Comparison of ENCODE assay signal across 7 mouse cellular contexts in genomic region chr15:8659483-8659971, GRCm38 (mm10). TPM values are rescaled to one million over a fixed set of nuclear protein-coding genes. Genes with fewer than 3 reads are reported as not detected.
DNase-seq lines count a peak whose midpoint lies in the region; ATAC-seq and TF ChIP-seq lines count a peak whose summit lies in the region.

No protein-coding gene starts in this region.

- DNase-seq in layer of hippocampus, adult 2 months (ENCODE audit: low spot score in 2 of 2) = peak; percentile 28 to 47
- no peak for DNase-seq in layer of hippocampus, adult 9-10 months (ENCODE audit: low spot score)
- DNase-seq in hindbrain, embryonic 10.5 days (ENCODE audit: low spot score) = peak; percentile 48
- peak; percentile 71 for DNase-seq in neural tube, embryonic 11.5 days (ENCODE audit: low spot score)
- DNase-seq in testis, postnatal 10 days (ENCODE audit: low spot score) = no peak

- no peaks in the 10 kb centered on the region for H3K27me3 ChIP-seq in embryonic facial prominence, embryonic 12.5 days
- H3K27me3 ChIP-seq in hindbrain, embryonic 10.5 days (ENCODE audit: insufficient read depth, poor library complexity, severe bottlenecking) = no peaks in the 10 kb centered on the region
- no peaks in the 10 kb centered on the region for H3K27me3 ChIP-seq in neural tube, embryonic 11.5 days (ENCODE audit: control insufficient read depth, insufficient read depth, low read length)

- H3K9me3 ChIP-seq in embryonic facial prominence, embryonic 12.5 days = no peaks in the 10 kb centered on the region
- H3K9me3 ChIP-seq in hindbrain, embryonic 10.5 days = no peaks in the 10 kb centered on the region
- H3K9me3 ChIP-seq in neural tube, embryonic 11.5 days (ENCODE audit: control insufficient read depth, low read length) = no peaks in the 10 kb centered on the region

- WGBS in embryonic facial prominence, embryonic 12.5 days = 7% methylated on average over 8 of the region's 8 CpGs
- WGBS in hindbrain, embryonic 10.5 days = 7% methylated on average over 8 of the region's 8 CpGs
- WGBS in neural tube, embryonic 11.5 days = 2% methylated on average over 8 of the region's 8 CpGs

- no peak for TF ChIP-seq CTCF in layer of hippocampus, adult 2 months (conservative IDR thresholded peaks at IDR 0.05)

- H3K4me1 ChIP-seq in embryonic facial prominence, embryonic 12.5 days = peaks cover 62% of the 10 kb centered on the region
- peaks cover 45% of the 10 kb centered on the region for H3K4me1 ChIP-seq in hindbrain, embryonic 10.5 days (replicated peaks)
- peaks cover 16% of the 10 kb centered on the region; the same call in 1 of the 2 replicates for H3K4me1 ChIP-seq in neural tube, embryonic 11.5 days (ENCODE audit: control insufficient read depth, insufficient read depth, low read length)

- no peak overlapping the region for H3K9ac ChIP-seq in embryonic facial prominence, embryonic 12.5 days
- no peak overlapping the region for H3K9ac ChIP-seq in neural tube, embryonic 11.5 days (ENCODE audit: low read length)

- H3K4me2 ChIP-seq in embryonic facial prominence, embryonic 12.5 days (replicated peaks) = no peak overlapping the region
- no peak overlapping the region for H3K4me2 ChIP-seq in neural tube, embryonic 11.5 days (ENCODE audit: low read depth)

- H3K4me3 ChIP-seq in layer of hippocampus, adult 2 months = no peak overlapping the region
- no peak overlapping the region for H3K4me3 ChIP-seq in embryonic facial prominence, embryonic 12.5 days
- no peak overlapping the region for H3K4me3 ChIP-seq in hindbrain, embryonic 10.5 days
- no peak overlapping the region for H3K4me3 ChIP-seq in neural tube, embryonic 11.5 days (ENCODE audit: low read depth, low read length)

- no peak for ATAC-seq in embryonic facial prominence, embryonic 12.5 days (ENCODE audit: insufficient number of reproducible peaks, insufficient read depth, low FRiP score, low TSS enrichment)
- ATAC-seq in neural tube, embryonic 11.5 days (ENCODE audit: insufficient read depth, low FRiP score, low TSS enrichment) = peak; percentile 90
- no peak for ATAC-seq in activated CD4-positive, CD25-positive, alpha-beta regulatory T cell, adult 4 months

- H3K27ac ChIP-seq in layer of hippocampus, adult 2 months = peak overlapping the region; percentile 85
- H3K27ac ChIP-seq in embryonic facial prominence, embryonic 12.5 days = peak overlapping the region; percentile 59
- H3K27ac ChIP-seq in hindbrain, embryonic 10.5 days = peak overlapping the region; percentile 83
- H3K27ac ChIP-seq in neural tube, embryonic 11.5 days (ENCODE audit: low read depth, low read length) = peak overlapping the region; percentile 83

- H3K36me3 ChIP-seq in embryonic facial prominence, embryonic 12.5 days = no peaks in the 10 kb centered on the region
- no peaks in the 10 kb centered on the region for H3K36me3 ChIP-seq in hindbrain, embryonic 10.5 days
- no peaks in the 10 kb centered on the region for H3K36me3 ChIP-seq in neural tube, embryonic 11.5 days (ENCODE audit: control insufficient read depth, insufficient read depth, low read length)

RNA-seq across cellular contexts. Expression of gene Slc1a3, which starts 51.0 kb away (rescaled TPM):
- 100 to 1,000 TPM; 388 to 405 TPM for total RNA-seq in layer of hippocampus, adult 2 months (2021)
- polyA plus RNA-seq in embryonic facial prominence, embryonic 12.5 days (2016; fragmentation: Nextera tagmentation; extraction: Ambion mirVana) = 43.4 and 49.3 TPM in 2 replicates
- polyA plus RNA-seq in hindbrain, embryonic 10.5 days (2016; fragmentation: Nextera tagmentation; extraction: Ambion mirVana) = 26.1 and 28.2 TPM in 2 replicates
- 58.6 and 66.3 TPM in 2 replicates for polyA plus RNA-seq in neural tube, embryonic 11.5 days (2014; fragmentation: Nextera tagmentation; extraction: Ambion mirVana)
- polyA plus RNA-seq in activated CD4-positive, CD25-positive, alpha-beta regulatory T cell, adult 4 months (2017; shearing (Covaris generic)) = under 1 TPM; 0.18 to 0.26 TPM

Comparison
In these comparisons a context has a peak if more than half of its experiments do, and no peak if none do; other contexts are left out.
1. DNase-seq: peak in layer of hippocampus, adult 2 months (2 of 2), hindbrain, embryonic 10.5 days (single experiment) and neural tube, embryonic 11.5 days (single experiment); none in layer of hippocampus, adult 9-10 months (single experiment) and testis, postnatal 10 days (single experiment).
2. RNA of gene Slc1a3, which starts 51.0 kb away (polyA plus RNA-seq): 58.6 to 66.3 TPM in neural tube, embryonic 11.5 days, 43.4 to 49.3 TPM in embryonic facial prominence, embryonic 12.5 days and 26.1 to 28.2 TPM in hindbrain, embryonic 10.5 days; 0.18 to 0.26 TPM in activated CD4-positive, CD25-positive, alpha-beta regulatory T cell, adult 4 months; every median in the first group is over 10 times any median in the second.
3. Peak in every context shown above with its lines, with median percentiles within 50 percentile points of each other: H3K27ac ChIP-seq.